Mouse (Mus musculus) monocyte, adult 5-6 weeks (primary cell): ENCODE measurements around the gene Ces2g. TPM values are rescaled to one million over a fixed set of nuclear protein-coding genes. Genes with fewer than 3 reads are reported as not detected.

Source experiments
- total RNA-seq: library from RNA; stranded (forward); fragments of 200-1000, 200-491, 200-594 nt; gene quantifications from 3 replicates; pipeline ENCODE4 v1.2.3, GENCODE M21; 2017

Gene Ces2g
- total RNA-seq, 1 experiment from 2014 or later = not detected

Other genes with a start within 250 kb of the Ces2g start
- not detected in 3 replicates for gene Ces2a, start 227.7 kb upstream of the Ces2g start, total RNA-seq
- not detected in 3 replicates for gene Ces2b, start 130.1 kb upstream of the Ces2g start, total RNA-seq
- 1.6 TPM in 1 of 3 replicates, not detected in the others for gene Ces2c, start 114.7 kb upstream of the Ces2g start, total RNA-seq
- not detected in 3 replicates for gene Ces2e, start 35.5 kb upstream of the Ces2g start, total RNA-seq
- gene Ces2f, start 14.4 kb upstream of the Ces2g start, total RNA-seq = not detected in 3 replicates
- gene Ces2h, start 39.1 kb downstream of the Ces2g start, total RNA-seq = not detected in 3 replicates
- gene Ces3a, start 86.9 kb downstream of the Ces2g start, total RNA-seq = not detected in 3 replicates
- gene Ces3b, start 122.0 kb downstream of the Ces2g start, total RNA-seq = not detected in 3 replicates
- not detected in 3 replicates for gene Ces4a, start 170.1 kb downstream of the Ces2g start, total RNA-seq
- gene Cbfb, start 209.0 kb downstream of the Ces2g start, total RNA-seq = 167 to 180 TPM (median 174 TPM) in 3 replicates